Mouse (Mus musculus): ENCODE data around the gene Lurap1l. TPM values are rescaled to one million over a fixed set of nuclear protein-coding genes. Genes with fewer than 3 reads are reported as not detected.

Gene Lurap1l
- polyA plus RNA-seq, 1 experiment from 2014 or later, result 4.4 TPM

- no peaks in the 10 kb centered on the region for H3K9me3 ChIP-seq (ENCODE audit: control insufficient read depth, low read length)
- no peak overlapping the region for H3K4me3 ChIP-seq (replicated peaks; ENCODE audit: low read length)
- no peaks in the 10 kb centered on the region for H3K4me1 ChIP-seq (replicated peaks; ENCODE audit: control insufficient read depth, insufficient read depth, low read length)
- no peaks in the 10 kb centered on the region for H3K27me3 ChIP-seq (replicated peaks; ENCODE audit: control insufficient read depth, insufficient read depth, low read length)
- no peak overlapping the region for H3K4me2 ChIP-seq (ENCODE audit: low read length)
- ATAC-seq, result no peak
- H3K9ac ChIP-seq (replicated peaks; ENCODE audit: low read depth, low read length), result no peak overlapping the region
- 77% methylated on average over 8 of the region's 8 CpGs for WGBS
- H3K27ac ChIP-seq (ENCODE audit: low read length), result no peak overlapping the region
- no peaks in the 10 kb centered on the region for H3K36me3 ChIP-seq (ENCODE audit: control insufficient read depth, insufficient read depth)
Measured at GRCm38 (mm10) chr4:80950280-80950781, 39.9 kb downstream of the Lurap1l start.

GRCm38 (mm10) chr4:80952653-80953052 is 42.2 kb downstream of the Lurap1l start:
- ATAC-seq, result no peak
- no peak overlapping the region for H3K4me2 ChIP-seq (ENCODE audit: low read length)
- WGBS, result 74% methylated on average over 1 of the region's 1 CpGs
- H3K9ac ChIP-seq (replicated peaks; ENCODE audit: low read depth, low read length), result no peak overlapping the region
- H3K4me1 ChIP-seq (replicated peaks; ENCODE audit: control insufficient read depth, insufficient read depth, low read length), result no peaks in the 10 kb centered on the region
- H3K9me3 ChIP-seq (ENCODE audit: control insufficient read depth, low read length), result no peaks in the 10 kb centered on the region
- H3K36me3 ChIP-seq (ENCODE audit: control insufficient read depth, insufficient read depth), result no peaks in the 10 kb centered on the region
- no peak overlapping the region for H3K27ac ChIP-seq (ENCODE audit: low read length)
- H3K27me3 ChIP-seq (replicated peaks; ENCODE audit: control insufficient read depth, insufficient read depth, low read length), result no peaks in the 10 kb centered on the region
- H3K4me3 ChIP-seq (replicated peaks; ENCODE audit: low read length), result no peak overlapping the region

- ATAC-seq, result no peak; the same call in 1 of the 2 replicates
- H3K4me1 ChIP-seq (replicated peaks; ENCODE audit: control insufficient read depth, insufficient read depth, low read length), result no peaks in the 10 kb centered on the region
- H3K27ac ChIP-seq (ENCODE audit: low read length), result no peak overlapping the region
- H3K9me3 ChIP-seq (ENCODE audit: control insufficient read depth, low read length), result no peaks in the 10 kb centered on the region
- no peaks in the 10 kb centered on the region for H3K36me3 ChIP-seq (ENCODE audit: control insufficient read depth, insufficient read depth)
- no peak overlapping the region for H3K4me2 ChIP-seq (ENCODE audit: low read length)
- H3K27me3 ChIP-seq (replicated peaks; ENCODE audit: control insufficient read depth, insufficient read depth, low read length), result no peaks in the 10 kb centered on the region
- 45% methylated on average over 2 of the region's 2 CpGs for WGBS
- H3K4me3 ChIP-seq (replicated peaks; ENCODE audit: low read length), result no peak overlapping the region
- no peak overlapping the region for H3K9ac ChIP-seq (replicated peaks; ENCODE audit: low read depth, low read length)
Measured at GRCm38 (mm10) chr4:80955942-80956341, 45.5 kb downstream of the Lurap1l start.

- Histone ChIP-seq H3K27me3 (replicated peaks; ENCODE audit: control insufficient read depth, insufficient read depth, low read length) (no peaks in the 10 kb centered on the region), H3K9ac (replicated peaks; ENCODE audit: low read depth, low read length) (no peak overlapping the region), H3K36me3 (ENCODE audit: control insufficient read depth, insufficient read depth) (no peaks in the 10 kb centered on the region), H3K4me2 (ENCODE audit: low read length) (no peak overlapping the region), H3K9me3 (ENCODE audit: control insufficient read depth, low read length) (0 out of 2 replicates have a peak, but pooled peaks cover 5% of the 10 kb centered on the region), H3K4me1 (replicated peaks; ENCODE audit: control insufficient read depth, insufficient read depth, low read length) (no peaks in the 10 kb centered on the region), H3K4me3 (replicated peaks; ENCODE audit: low read length) (no peak overlapping the region), H3K27ac (ENCODE audit: low read length) (no peak overlapping the region)
- no peak for ATAC-seq
- 96% methylated on average over 17 of the region's 17 CpGs for WGBS
Measured at GRCm38 (mm10) chr4:80967526-80967925, 57.1 kb downstream of the Lurap1l start.

- Histone ChIP-seq H3K9ac (replicated peaks; ENCODE audit: low read depth, low read length) (no peak overlapping the region), H3K4me2 (ENCODE audit: low read length) (no peak overlapping the region), H3K4me1 (replicated peaks; ENCODE audit: control insufficient read depth, insufficient read depth, low read length) (no peaks in the 10 kb centered on the region), H3K9me3 (ENCODE audit: control insufficient read depth, low read length) (0 out of 2 replicates have a peak, but pooled peaks cover 5% of the 10 kb centered on the region), H3K4me3 (replicated peaks; ENCODE audit: low read length) (no peak overlapping the region), H3K27me3 (replicated peaks; ENCODE audit: control insufficient read depth, insufficient read depth, low read length) (no peaks in the 10 kb centered on the region), H3K27ac (ENCODE audit: low read length) (no peak overlapping the region), H3K36me3 (ENCODE audit: control insufficient read depth, insufficient read depth) (no peaks in the 10 kb centered on the region)
- 10% methylated on average over 1 of the region's 1 CpGs for WGBS
- no peak for ATAC-seq
Measured at GRCm38 (mm10) chr4:80971846-80972245, 61.4 kb downstream of the Lurap1l start.

- H3K27ac ChIP-seq (ENCODE audit: low read length), result no peak overlapping the region
- no peaks in the 10 kb centered on the region for H3K36me3 ChIP-seq (ENCODE audit: control insufficient read depth, insufficient read depth)
- no peak for ATAC-seq
- no peak overlapping the region for H3K4me3 ChIP-seq (replicated peaks; ENCODE audit: low read length)
- no peak overlapping the region for H3K9ac ChIP-seq (replicated peaks; ENCODE audit: low read depth, low read length)
- H3K27me3 ChIP-seq (replicated peaks; ENCODE audit: control insufficient read depth, insufficient read depth, low read length), result no peaks in the 10 kb centered on the region
- no peak overlapping the region for H3K4me2 ChIP-seq (ENCODE audit: low read length)
- H3K9me3 ChIP-seq (ENCODE audit: control insufficient read depth, low read length), result no peaks in the 10 kb centered on the region
- H3K4me1 ChIP-seq (replicated peaks; ENCODE audit: control insufficient read depth, insufficient read depth, low read length), result no peaks in the 10 kb centered on the region
Measured at GRCm38 (mm10) chr4:80973896-80974295, 63.5 kb downstream of the Lurap1l start.

- ATAC-seq, result no peak
Measured at GRCm38 (mm10) chr4:80990819-80991218, 80.4 kb downstream of the Lurap1l start.

GRCm38 (mm10) chr4:81003528-81003927 is 93.1 kb downstream of the Lurap1l start:
- H3K4me2 ChIP-seq (ENCODE audit: low read length), result no peak overlapping the region
- no peaks in the 10 kb centered on the region for H3K36me3 ChIP-seq (ENCODE audit: control insufficient read depth, insufficient read depth)
- no peak overlapping the region for H3K27ac ChIP-seq (ENCODE audit: low read length)
- H3K9me3 ChIP-seq (ENCODE audit: control insufficient read depth, low read length), result no peaks in the 10 kb centered on the region
- H3K27me3 ChIP-seq (replicated peaks; ENCODE audit: control insufficient read depth, insufficient read depth, low read length), result no peaks in the 10 kb centered on the region
- H3K9ac ChIP-seq (replicated peaks; ENCODE audit: low read depth, low read length), result no peak overlapping the region
- no peak for ATAC-seq
- WGBS, result 52% methylated on average over 2 of the region's 2 CpGs
- no peak overlapping the region for H3K4me3 ChIP-seq (replicated peaks; ENCODE audit: low read length)
- H3K4me1 ChIP-seq (replicated peaks; ENCODE audit: control insufficient read depth, insufficient read depth, low read length), result no peaks in the 10 kb centered on the region

More at GRCm38 (mm10) chr4:80990819-80991218, 80.4 kb downstream of the Lurap1l start:
- H3K9me3 ChIP-seq (ENCODE audit: control insufficient read depth, low read length), result no peaks in the 10 kb centered on the region
- no peaks in the 10 kb centered on the region for H3K27me3 ChIP-seq (replicated peaks; ENCODE audit: control insufficient read depth, insufficient read depth, low read length)
- H3K36me3 ChIP-seq (ENCODE audit: control insufficient read depth, insufficient read depth), result no peaks in the 10 kb centered on the region
- WGBS, result 80% methylated on average over 1 of the region's 1 CpGs
- H3K4me1 ChIP-seq (replicated peaks; ENCODE audit: control insufficient read depth, insufficient read depth, low read length), result no peaks in the 10 kb centered on the region
- H3K4me2 ChIP-seq (ENCODE audit: low read length), result no peak overlapping the region
- H3K4me3 ChIP-seq (replicated peaks; ENCODE audit: low read length), result no peak overlapping the region
- no peak overlapping the region for H3K9ac ChIP-seq (replicated peaks; ENCODE audit: low read depth, low read length)
- no peak overlapping the region for H3K27ac ChIP-seq (ENCODE audit: low read length)

All from forebrain, embryonic 16.5 days (tissue).